Mouse (Mus musculus) kidney, postnatal 0 days (tissue): ENCODE measurements around the gene Agfg1. TPM values are rescaled to one million over a fixed set of nuclear protein-coding genes. Genes with fewer than 3 reads are reported as not detected.

ENCODE experiments used
- ATAC-seq: fragments of 200-750 bp; cut with Nextera tagmentation; replicated peaks from 2 replicates; pipeline ENCODE4 v1.8.0; 2017; ENCODE audit warnings: low read depth, moderate number of reproducible peaks, moderate TSS enrichment, moderate library complexity; ENCODE audit not compliant: low FRiP score
- DNase-seq: peaks from one replicate; pipeline ENCODE4 v3.0.0-alpha.2; 2016; ENCODE audit warnings: low spot score
- H3K27ac ChIP-seq: fragments of 300-500 bp; sonication (generic); 2 replicates; pipeline ENCODE4 v1.5.1; 2014; ENCODE audit warnings: mild to moderate bottlenecking
- H3K27me3 ChIP-seq: fragments of 300-500 bp; sonication (generic); 2 replicates; pipeline ENCODE4 v1.6.1; 2014; ENCODE audit warnings: low read length, mixed read lengths; ENCODE audit not compliant: insufficient read depth
- H3K36me3 ChIP-seq: fragments of 300-500 bp; sonication (generic); 2 replicates; pipeline ENCODE4 v1.6.1; 2014; ENCODE audit warnings: low read length, mixed read lengths; ENCODE audit not compliant: insufficient read depth
- H3K4me1 ChIP-seq: fragments of 300-500 bp; sonication (generic); replicated peaks from 2 replicates; pipeline ENCODE4 v1.6.1; 2014; ENCODE audit warnings: antibody characterized with exemption, low read length, mixed read lengths; ENCODE audit not compliant: insufficient read depth
- H3K4me2 ChIP-seq: fragments of 300-500 bp; sonication (generic); 2 replicates; pipeline ENCODE4 v1.6.1; 2014; ENCODE audit warnings: mild to moderate bottlenecking, low read length, moderate library complexity, mixed read lengths
- H3K4me3 ChIP-seq: fragments of 300-500 bp; sonication (generic); replicated peaks from 2 replicates; pipeline ENCODE4 v1.5.1; 2014; ENCODE audit warnings: low read depth, low read length
- H3K9ac ChIP-seq: fragments of 300-500 bp; sonication (generic); 2 replicates; pipeline ENCODE4 v1.6.1; 2014; ENCODE audit warnings: low read depth, low read length
- H3K9me3 ChIP-seq: fragments of 300-500 bp; sonication (generic); replicated peaks from 2 replicates; pipeline ENCODE4 v1.6.1; 2016; ENCODE audit warnings: low read length, inconsistent platforms, mixed read lengths
- CTCF ChIP-seq: IDR thresholded peaks from 2 replicates; pipeline ENCODE4 v1.5.1; 2016; ENCODE audit warnings: antibody characterized with exemption, low read depth, mild to moderate bottlenecking, moderate library complexity
- WGBS: fragments of 180-500 bp; shearing (Covaris S2); extraction: QIAGEN DNeasy Blood & Tissue Kit; methylation state at CpG from one replicate; pipeline ENCODE4 v1.1.7; 2014; 5-methylcytosine and 5-hydroxymethylcytosine counted together
- polyA plus RNA-seq: library from polyadenylated mRNA; unstranded; fragments of >200 nt; fragmentation: Nextera tagmentation; extraction: Ambion mirVana; gene quantifications from 2 replicates; pipeline ENCODE4 v1.2.1, GENCODE M21; 2015

Gene Agfg1
- polyA plus RNA-seq, 1 experiment from 2014 or later = 23.5 TPM

- H3K4me1 ChIP-seq = no peaks in the 10 kb centered on the region
- ATAC-seq (no peak), DNase-seq (no peak)
- H3K27ac ChIP-seq = no peak overlapping the region
- 98% methylated on average over 4 of the region's 4 CpGs for WGBS
- no peaks in the 10 kb centered on the region for H3K9me3 ChIP-seq
- no peaks in the 10 kb centered on the region for H3K27me3 ChIP-seq
- H3K4me2 ChIP-seq = no peak overlapping the region
- no peak for TF ChIP-seq CTCF
- H3K36me3 ChIP-seq = no peaks in the 10 kb centered on the region
- H3K4me3 ChIP-seq = no peak overlapping the region
- no peak overlapping the region for H3K9ac ChIP-seq
Measured at GRCm38 (mm10) chr1:82797088-82797487, 42.2 kb upstream of the Agfg1 start.

GRCm38 (mm10) chr1:82798304-82798703 lies 41.0 kb upstream of the Agfg1 start:
- H3K27ac ChIP-seq = no peak overlapping the region
- DNase-seq (peak; percentile 62), ATAC-seq (no peak)
- no peaks in the 10 kb centered on the region for H3K9me3 ChIP-seq
- WGBS = 21% methylated on average over 5 of the region's 5 CpGs
- no peak overlapping the region for H3K4me3 ChIP-seq
- H3K36me3 ChIP-seq = no peaks in the 10 kb centered on the region
- TF ChIP-seq CTCF = no peak
- H3K4me2 ChIP-seq = no peak overlapping the region
- no peak overlapping the region for H3K9ac ChIP-seq
- no peaks in the 10 kb centered on the region for H3K27me3 ChIP-seq
- H3K4me1 ChIP-seq = no peaks in the 10 kb centered on the region

GRCm38 (mm10) chr1:82798922-82799321 lies 40.4 kb upstream of the Agfg1 start:
- TF ChIP-seq CTCF = no peak
- Histone ChIP-seq H3K4me3 (no peak overlapping the region), H3K27ac (no peak overlapping the region)

GRCm38 (mm10) chr1:82801105-82801783 lies 38.0 kb upstream of the Agfg1 start:
- no peak for DNase-seq
- Histone ChIP-seq H3K9ac (no peak overlapping the region), H3K27me3 (no peaks in the 10 kb centered on the region), H3K4me1 (no peaks in the 10 kb centered on the region), H3K4me2 (no peak overlapping the region), H3K4me3 (no peak overlapping the region), H3K27ac (no peak overlapping the region), H3K36me3 (no peaks in the 10 kb centered on the region), H3K9me3 (no peaks in the 10 kb centered on the region)
- WGBS = 78% methylated on average over 12 of the region's 12 CpGs
- no peak for TF ChIP-seq CTCF
- ATAC-seq = no peak

More at GRCm38 (mm10) chr1:82798922-82799321, 40.4 kb upstream of the Agfg1 start:
- no peak overlapping the region for H3K9ac ChIP-seq
- DNase-seq (no peak), ATAC-seq (no peak)
- no peaks in the 10 kb centered on the region for H3K4me1 ChIP-seq
- H3K36me3 ChIP-seq = no peaks in the 10 kb centered on the region
- H3K27me3 ChIP-seq = no peaks in the 10 kb centered on the region
- WGBS = 65% methylated on average over 4 of the region's 4 CpGs
- H3K9me3 ChIP-seq = no peaks in the 10 kb centered on the region
- H3K4me2 ChIP-seq = no peak overlapping the region

GRCm38 (mm10) chr1:82803608-82804007 lies 35.7 kb upstream of the Agfg1 start:
- DNase-seq = no peak
- 73% methylated on average over 7 of the region's 7 CpGs for WGBS
- no peaks in the 10 kb centered on the region for H3K9me3 ChIP-seq
- H3K27me3 ChIP-seq = no peaks in the 10 kb centered on the region
- no peak overlapping the region for H3K27ac ChIP-seq
- TF ChIP-seq CTCF = peak; percentile 64
- H3K4me1 ChIP-seq = no peaks in the 10 kb centered on the region
- H3K4me3 ChIP-seq = no peak overlapping the region
- no peak overlapping the region for H3K4me2 ChIP-seq
- ATAC-seq = no peak
- no peak overlapping the region for H3K9ac ChIP-seq
- H3K36me3 ChIP-seq = no peaks in the 10 kb centered on the region

GRCm38 (mm10) chr1:82804059-82804458 lies 35.2 kb upstream of the Agfg1 start:
- no peak overlapping the region for H3K4me3 ChIP-seq
- H3K9me3 ChIP-seq = no peaks in the 10 kb centered on the region
- no peak overlapping the region for H3K4me2 ChIP-seq
- TF ChIP-seq CTCF = no peak
- H3K36me3 ChIP-seq = no peaks in the 10 kb centered on the region
- ATAC-seq = no peak
- H3K9ac ChIP-seq = no peak overlapping the region
- DNase-seq = no peak
- H3K4me1 ChIP-seq = no peaks in the 10 kb centered on the region
- 98% methylated on average over 1 of the region's 1 CpGs for WGBS
- no peaks in the 10 kb centered on the region for H3K27me3 ChIP-seq
- H3K27ac ChIP-seq = no peak overlapping the region

GRCm38 (mm10) chr1:82806391-82806790 lies 32.9 kb upstream of the Agfg1 start:
- Histone ChIP-seq H3K4me3 (no peak overlapping the region), H3K9me3 (no peaks in the 10 kb centered on the region), H3K27ac (no peak overlapping the region), H3K4me2 (no peak overlapping the region), H3K27me3 (no peaks in the 10 kb centered on the region), H3K36me3 (no peaks in the 10 kb centered on the region), H3K4me1 (no peaks in the 10 kb centered on the region), H3K9ac (no peak overlapping the region)
- DNase-seq (peak; percentile 75), ATAC-seq (no peak)
- WGBS = 68% methylated on average over 8 of the region's 8 CpGs
- no peak for TF ChIP-seq CTCF
